Mouse (Mus musculus): ENCODE results near the gene Stx4a.
"Not testable (repeated sequence)": the region's sequence is repeated elsewhere in the genome, so short reads cannot be mapped to it uniquely, and the experiment has no call there.

The Stx4a gene

GRCm38 (mm10) chr7:127870136-127870821 is 46.2 kb downstream of the Stx4a start:
- DNase-seq, result no peak

GRCm38 (mm10) chr7:127874812-127875626 is 50.9 kb downstream of the Stx4a start:
- DNase-seq, result no peak

GRCm38 (mm10) chr7:127875627-127876001 is 51.5 kb downstream of the Stx4a start:
- peak; percentile 95 for DNase-seq

- DNase-seq, result no peak
Measured at GRCm38 (mm10) chr7:127876041-127876466, 52.0 kb downstream of the Stx4a start, which contains the start of gene Zfp646. Zfp646 (plus strand) TSS chr7:127876221.

GRCm38 (mm10) chr7:127876467-127877348 is 52.6 kb downstream of the Stx4a start, which contains the start of gene Zfp668:
Zfp668 (minus strand) TSS chr7:127876828.
- DNase-seq, result peak; percentile 89

- DNase-seq, result no peak
Measured at GRCm38 (mm10) chr7:127879301-127879700, 55.2 kb downstream of the Stx4a start.

- no peak for DNase-seq
Measured at GRCm38 (mm10) chr7:127880431-127880830, 56.3 kb downstream of the Stx4a start.

GRCm38 (mm10) chr7:127885951-127886350 is 61.9 kb downstream of the Stx4a start:
- DNase-seq, result no peak

- no peak for DNase-seq
Measured at GRCm38 (mm10) chr7:127886551-127886950, 62.5 kb downstream of the Stx4a start.

GRCm38 (mm10) chr7:127887191-127887590 is 63.1 kb downstream of the Stx4a start:
- DNase-seq, result no peak

- DNase-seq, result no peak
Measured at GRCm38 (mm10) chr7:127887781-127888180, 63.7 kb downstream of the Stx4a start.

- DNase-seq, result no peak
Measured at GRCm38 (mm10) chr7:127888821-127889220, 64.7 kb downstream of the Stx4a start.

- DNase-seq, result no peak
Measured at GRCm38 (mm10) chr7:127890798-127891197, 66.7 kb downstream of the Stx4a start, which contains the start of gene Prss53. Prss53 (minus strand) TSS chr7:127890970.

GRCm38 (mm10) chr7:127894480-127894879 is 70.4 kb downstream of the Stx4a start:
- DNase-seq, result no peak

GRCm38 (mm10) chr7:127895442-127895841 is 71.3 kb downstream of the Stx4a start, which contains the start of the genes Gm21974 and Vkorc1:
Gm21974 (minus strand) TSS chr7:127895454.
Vkorc1 (minus strand) TSS chr7:127895617.
- DNase-seq, result peak; percentile 94

GRCm38 (mm10) chr7:127895891-127896290 is 71.8 kb downstream of the Stx4a start:
- DNase-seq, result not testable (repeated sequence)

- peak; percentile 28 for DNase-seq
Measured at GRCm38 (mm10) chr7:127896384-127896783, 72.3 kb downstream of the Stx4a start.

- no peak for DNase-seq
Measured at GRCm38 (mm10) chr7:127897542-127897941, 73.4 kb downstream of the Stx4a start.

- no peak for DNase-seq
Measured at GRCm38 (mm10) chr7:127898179-127898956, 74.3 kb downstream of the Stx4a start.

All from right cerebral cortex, postnatal 25 days (tissue).